Mouse (Mus musculus) frontal cortex, adult 2 months (tissue): ENCODE data around the gene Olfr459. TPM values are rescaled to one million over a fixed set of nuclear protein-coding genes. Genes with fewer than 3 reads are reported as not detected.
A peak's percentile ranks its signal among the peaks of the same experiment; 100 is the strongest.

ENCODE experiments used
- DNase-seq, 2 experiments: peaks; one replicate each; pipeline ENCODE4 v3.0.0; 2022; ENCODE audit warnings: low spot score in 1 of 2; ENCODE audit errors: extremely low spot score in 1 of 2
- polyA plus RNA-seq: library from polyadenylated mRNA; depleted of rRNA; stranded (reverse); fragments of >200 nt; gene quantifications from 2 replicates; pipeline ENCODE4 v1.2.3, GENCODE M21; 2012; rRNA removed

Gene Olfr459
- polyA plus RNA-seq: not detected in 2 replicates

DNA sequence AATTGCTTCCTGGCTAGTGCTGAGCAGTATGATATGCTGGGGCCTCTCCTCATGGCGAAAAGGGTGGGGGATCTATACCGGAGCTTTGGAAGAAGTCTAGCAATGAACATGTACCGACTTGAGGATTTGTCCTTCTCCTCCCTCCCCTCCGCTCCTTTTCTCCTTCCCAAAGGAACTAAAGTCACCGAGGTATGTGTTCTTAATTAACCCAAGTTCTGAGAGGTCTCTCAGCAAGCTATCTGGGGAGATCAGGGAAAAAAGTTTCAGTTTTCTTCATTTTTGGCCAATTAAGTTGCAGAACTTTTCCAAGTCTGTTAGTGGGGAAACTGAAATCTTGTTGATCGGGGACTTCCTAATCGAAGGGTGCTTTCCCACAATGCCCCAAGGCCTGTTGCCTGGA, at the start of gene Olfr459:
Gene Olfr459, minus strand, starts transcription at position 101 of the 400 bp plus-strand sequence.
- no peak for DNase-seq

DNA sequence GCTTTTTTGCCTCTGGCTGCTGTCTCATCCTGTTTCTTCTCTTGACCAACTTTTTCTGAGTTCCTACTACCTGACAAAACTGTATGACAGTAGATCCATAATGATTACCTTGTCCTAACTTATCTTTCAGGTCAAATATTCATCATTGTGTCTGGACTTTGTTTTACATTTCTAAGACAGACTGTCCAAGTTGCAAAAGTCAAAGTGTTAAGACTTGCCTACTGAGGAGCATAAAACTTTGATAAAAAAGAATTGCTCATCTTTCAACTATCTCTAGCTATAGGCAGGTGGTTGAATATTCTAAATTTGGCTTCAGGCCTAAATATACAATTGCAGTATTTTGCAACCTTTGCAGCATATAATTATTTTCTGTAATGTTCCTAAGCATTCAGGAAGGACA, 49.1 kb upstream of the Olfr459 start:
- DNase-seq: no peak

DNA sequence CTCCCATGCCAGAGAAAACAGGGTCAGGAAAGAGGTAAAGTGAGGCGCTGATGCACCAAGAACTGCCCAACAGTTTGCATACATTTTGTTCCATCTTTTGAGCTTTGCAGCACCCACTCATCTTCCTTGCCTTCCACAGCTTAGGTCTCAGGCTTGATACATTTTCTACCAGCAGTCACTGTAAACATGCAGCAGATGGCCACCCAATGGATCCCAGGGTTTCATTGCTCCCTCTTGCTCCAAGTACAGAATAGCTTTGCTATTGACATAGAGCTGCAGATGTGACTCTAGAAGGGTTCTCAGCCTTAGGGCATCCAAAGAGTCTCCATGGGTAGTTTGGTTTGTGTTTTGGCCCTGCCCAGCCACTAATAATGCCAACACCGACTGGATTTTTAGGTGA, 11.7 kb upstream of the Olfr459 start:
- peak in 1 of 2 experiments; percentile 12 for DNase-seq

DNA sequence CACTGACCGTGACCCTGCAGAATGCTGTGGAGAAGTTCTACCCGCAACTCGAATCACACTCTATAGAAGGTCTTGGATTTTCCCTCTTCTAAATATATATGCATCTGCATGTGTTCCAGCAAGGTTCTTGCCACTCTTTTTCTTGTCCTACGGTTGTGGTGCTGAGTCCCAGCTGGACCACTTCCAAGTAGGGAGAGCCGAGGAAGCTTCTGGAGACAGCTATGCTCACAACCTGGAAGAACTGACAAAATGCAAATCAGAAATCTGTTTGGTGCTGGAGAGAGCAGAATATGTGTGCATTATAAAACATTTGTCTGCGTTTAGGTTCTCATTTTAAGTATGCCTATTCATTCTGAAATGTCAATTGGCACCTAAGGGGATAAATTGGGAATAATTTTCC, 744 bp upstream of the Olfr459 start:
- peak; percentile 80 to 87 for DNase-seq

DNA sequence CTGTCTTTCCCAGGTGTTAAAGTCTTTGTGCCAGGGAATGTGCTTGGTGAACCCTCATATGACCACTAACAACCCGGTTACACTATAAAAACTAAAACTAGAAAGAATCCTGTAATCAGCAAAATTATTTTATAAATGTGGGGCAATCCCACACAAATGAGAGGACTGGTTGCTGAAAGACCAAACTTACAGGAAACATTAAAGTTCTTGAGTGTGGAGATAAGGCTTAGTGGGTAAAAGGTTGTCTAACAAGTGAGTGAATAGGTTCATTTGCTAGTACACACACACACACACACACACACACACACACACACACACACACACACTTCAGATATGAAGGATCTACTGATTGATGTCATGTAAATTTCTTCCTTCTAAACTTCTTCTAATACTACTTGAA, 5.1 kb downstream of the Olfr459 start:
- no peak for DNase-seq

DNA sequence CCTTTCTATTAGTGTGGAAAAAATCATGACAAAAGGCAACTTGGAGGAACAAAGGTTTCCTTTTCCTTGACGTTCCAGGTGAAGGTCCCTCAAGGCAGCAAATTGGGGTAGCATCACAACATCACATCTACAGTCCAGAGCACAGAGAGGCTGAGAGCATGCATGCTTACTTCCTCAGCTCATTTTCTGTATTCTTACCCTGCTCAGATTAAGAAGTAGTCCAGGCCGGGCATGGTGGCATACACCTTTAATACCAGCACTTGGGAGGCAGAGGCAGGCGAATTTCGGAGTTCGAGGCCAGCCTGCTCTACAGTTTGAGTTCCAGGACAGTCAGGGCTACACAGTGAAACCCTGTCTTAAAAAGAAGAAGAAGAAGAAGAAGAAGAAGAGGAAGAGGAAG, 10.7 kb downstream of the Olfr459 start:
- no peak for DNase-seq

DNA sequence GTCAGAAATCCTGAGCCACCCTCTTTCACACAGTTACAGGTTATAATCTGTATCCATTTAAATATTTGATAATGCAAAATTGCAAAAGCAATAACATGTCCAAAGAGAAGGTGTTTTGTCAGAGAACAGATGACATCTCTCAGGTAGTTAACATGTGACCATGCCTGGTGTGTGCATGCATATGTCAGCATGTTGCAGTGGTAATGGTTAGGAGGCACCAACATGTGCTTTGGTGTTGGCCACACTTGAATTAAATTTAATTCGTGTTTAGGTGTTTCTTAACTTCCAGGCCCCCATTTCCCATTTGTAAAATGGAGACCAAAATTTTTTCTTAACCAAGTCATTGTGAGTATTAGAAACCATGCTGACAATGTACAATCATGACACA, 12.6 kb downstream of the Olfr459 start:
- no peak for DNase-seq

DNA sequence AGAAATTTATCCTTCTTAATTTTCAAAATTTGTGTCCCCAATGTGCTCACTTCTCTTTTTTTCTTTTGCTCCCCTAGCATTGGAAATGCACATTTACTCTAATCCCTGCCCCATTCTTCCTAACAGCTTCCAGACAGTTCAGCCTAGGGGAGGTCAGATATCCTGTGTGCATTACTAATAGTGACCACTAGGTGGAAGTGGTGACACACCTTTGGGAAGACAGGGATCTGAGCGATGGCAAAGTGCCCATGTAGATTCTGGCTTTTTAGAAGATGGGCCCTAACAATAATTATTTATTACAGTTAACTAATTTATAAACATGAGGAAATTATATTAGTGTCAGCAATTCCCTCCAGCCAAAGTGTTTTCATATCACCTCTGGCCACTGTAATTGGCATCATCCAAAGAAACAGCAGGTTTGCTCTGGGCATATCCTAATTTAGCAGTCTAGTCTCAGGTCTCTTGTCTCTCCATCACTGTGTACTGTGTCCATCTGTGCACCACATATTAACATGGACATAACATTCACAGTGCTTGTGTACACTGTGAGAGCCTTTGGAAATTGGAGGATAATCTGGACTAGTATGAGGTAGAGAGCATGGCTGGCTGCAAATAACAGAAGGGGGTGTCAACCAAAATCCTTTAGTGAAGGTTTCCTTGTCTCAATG, 13.1 kb downstream of the Olfr459 start:
- DNase-seq: peak; percentile 56 to 93

DNA sequence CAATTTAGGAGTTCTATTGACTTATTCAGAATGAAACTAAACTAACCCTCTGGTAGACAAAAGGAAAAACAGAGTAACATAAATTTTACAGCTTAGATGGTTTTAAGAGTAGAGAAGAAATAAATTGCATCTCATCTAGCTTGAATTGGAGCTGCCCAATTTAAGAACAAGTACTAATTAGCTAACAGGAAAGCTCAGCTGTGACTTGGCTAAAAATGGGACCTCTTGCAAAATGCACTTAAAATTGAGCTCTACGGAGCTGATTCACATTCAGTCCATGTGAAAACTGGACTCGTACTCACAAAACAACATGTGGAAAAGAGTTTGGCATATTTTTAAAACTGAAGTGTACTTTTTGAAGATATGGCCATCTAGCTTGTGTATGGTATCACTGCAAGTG, 15.4 kb downstream of the Olfr459 start:
- no peak for DNase-seq

DNA sequence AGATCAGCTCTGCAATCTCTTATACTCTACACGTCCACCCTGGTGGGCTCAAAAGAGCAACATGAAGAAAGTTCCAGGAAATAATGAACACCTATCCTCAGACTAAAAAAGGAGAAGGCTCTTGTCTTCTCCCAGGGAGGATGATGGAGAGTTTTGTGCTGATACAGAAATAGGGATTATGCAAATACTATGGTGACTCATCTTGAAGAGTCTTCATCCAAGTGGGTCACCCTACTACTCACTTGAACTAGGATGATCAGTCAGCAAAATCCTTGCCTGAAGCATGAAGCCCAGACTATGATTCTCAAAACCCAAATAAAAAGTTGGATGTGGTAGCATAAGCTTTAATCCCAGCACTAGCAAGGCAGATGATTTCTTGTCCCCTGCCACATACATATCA, 16.6 kb downstream of the Olfr459 start:
- DNase-seq: peak in 1 of 2 experiments; percentile 29

DNA sequence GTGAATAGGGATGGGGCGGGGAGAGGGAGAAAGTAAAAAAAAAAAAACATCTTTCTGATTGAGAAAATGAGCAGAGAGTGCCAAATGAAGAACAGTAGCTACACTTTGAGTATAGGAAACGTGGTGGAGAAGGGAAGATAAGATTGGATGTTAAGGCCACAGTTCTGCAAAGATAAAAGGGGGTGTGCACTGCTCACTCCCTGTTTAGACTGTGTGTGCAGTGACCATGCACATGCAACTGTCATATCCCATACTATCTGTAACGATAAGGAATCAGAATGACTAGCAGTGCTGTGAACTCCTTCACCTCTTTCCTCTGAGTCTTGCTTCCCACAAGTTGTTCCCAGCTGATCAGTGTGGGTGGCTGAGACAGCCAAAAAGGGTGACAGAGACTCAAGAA, 17.8 kb downstream of the Olfr459 start:
- no peak for DNase-seq

DNA sequence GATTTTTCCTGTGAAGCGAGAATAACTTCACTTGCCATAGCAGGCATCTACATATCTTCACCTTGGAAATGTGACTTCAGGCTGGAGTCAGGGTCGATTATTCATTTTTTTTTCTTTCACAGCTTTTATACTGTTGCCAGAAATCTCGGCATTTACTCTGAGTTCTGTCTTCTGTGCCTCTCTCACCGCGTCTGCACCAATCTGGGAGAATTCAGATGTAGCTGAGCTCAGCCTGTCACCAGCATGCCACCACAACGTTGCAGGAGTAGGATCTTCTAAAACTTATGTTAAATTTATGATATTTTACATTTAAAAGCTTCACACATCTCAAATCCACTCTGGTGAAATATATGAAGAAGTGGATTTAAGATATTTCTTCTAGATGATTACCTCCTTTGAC, 20.4 kb downstream of the Olfr459 start:
- DNase-seq: peak in 1 of 2 experiments; percentile 34

DNA sequence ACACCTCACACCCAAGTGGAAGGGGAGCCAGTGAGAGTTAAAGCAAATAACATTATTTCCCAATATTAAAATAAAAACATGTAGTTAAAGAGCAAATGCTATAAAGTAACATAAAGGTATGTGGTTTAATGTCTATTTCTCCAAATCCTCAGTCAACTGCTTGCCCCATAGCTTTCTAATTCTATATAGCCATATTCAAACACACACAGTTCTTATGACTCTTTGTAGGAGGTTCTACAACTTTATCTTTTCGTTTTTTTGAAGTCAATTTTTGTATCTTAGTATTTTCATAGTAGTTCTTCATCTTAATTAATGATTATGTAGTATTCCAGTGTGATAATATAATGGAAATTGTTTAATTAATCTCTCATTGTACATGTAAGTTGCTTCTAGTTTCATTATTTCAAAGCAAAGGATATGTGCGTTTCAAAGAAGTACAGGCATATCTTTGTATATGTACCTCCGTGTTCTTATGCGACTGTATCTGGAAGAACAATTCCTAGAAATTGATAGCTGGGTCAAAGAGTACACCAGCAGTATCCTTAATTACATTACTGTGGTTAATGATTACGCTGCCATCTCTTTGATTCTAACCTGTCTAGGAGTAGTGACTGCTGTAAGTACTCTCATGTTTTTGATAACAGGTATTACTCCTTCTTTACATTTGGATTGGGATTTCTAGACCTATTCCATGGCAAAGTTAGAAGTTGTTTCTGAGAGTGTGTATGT, 30.1 kb downstream of the Olfr459 start:
- DNase-seq: no peak

DNA sequence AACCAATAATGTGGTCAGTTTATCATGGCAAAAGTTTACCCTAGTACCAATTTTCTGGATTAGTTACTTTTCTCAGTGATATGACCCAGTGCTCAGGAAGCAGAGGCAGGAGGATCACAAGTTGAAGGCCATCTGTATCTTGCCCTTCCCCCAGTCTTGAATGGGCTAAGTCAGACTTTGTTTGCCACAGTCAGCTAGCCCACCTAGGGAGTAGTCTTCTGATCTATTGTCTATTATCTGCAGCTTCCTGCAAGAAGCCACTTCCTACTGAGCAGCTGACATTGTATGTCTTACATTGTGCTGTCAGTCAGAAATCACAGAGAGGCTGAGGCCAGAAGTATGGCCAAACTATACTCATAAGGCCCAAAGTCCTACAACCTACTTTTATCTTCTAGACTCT, 33.9 kb downstream of the Olfr459 start:
- no peak for DNase-seq

DNA sequence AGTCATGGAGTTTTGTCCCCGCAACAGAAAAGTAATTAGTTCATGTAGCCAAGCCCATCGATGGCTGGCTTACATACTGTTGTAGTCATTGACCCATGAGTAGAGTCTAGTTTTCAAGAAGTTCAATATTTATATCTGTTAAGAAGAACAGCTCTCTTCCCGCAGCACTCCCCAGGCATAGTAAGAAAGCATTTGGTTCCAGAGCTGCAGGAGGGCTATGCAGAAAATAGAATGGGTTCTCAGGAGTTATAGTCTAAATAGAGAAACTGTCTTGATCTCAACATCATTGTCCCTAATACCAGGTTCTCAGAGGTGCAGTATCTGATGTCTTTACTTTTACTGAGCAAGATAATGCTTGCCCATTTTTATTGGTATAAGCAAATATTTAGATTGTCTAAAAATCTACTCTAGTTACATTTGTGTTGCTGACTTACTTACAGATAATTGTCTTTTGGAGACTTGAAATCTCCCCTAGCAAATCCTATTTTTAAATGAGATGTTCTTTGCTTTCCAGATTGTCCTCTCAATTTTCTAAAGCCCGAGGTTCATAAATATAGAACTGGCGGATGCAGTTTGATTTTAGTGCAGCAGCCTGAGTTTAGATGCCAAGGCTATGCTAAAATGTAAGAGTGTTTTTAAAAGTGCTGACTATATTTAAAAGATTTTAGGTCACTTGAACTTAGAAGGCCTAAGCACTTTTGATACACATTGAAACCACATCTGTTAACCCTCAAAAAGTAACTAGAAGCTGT, 40.1 kb downstream of the Olfr459 start:
- peak in 1 of 2 experiments; percentile 32 for DNase-seq

DNA sequence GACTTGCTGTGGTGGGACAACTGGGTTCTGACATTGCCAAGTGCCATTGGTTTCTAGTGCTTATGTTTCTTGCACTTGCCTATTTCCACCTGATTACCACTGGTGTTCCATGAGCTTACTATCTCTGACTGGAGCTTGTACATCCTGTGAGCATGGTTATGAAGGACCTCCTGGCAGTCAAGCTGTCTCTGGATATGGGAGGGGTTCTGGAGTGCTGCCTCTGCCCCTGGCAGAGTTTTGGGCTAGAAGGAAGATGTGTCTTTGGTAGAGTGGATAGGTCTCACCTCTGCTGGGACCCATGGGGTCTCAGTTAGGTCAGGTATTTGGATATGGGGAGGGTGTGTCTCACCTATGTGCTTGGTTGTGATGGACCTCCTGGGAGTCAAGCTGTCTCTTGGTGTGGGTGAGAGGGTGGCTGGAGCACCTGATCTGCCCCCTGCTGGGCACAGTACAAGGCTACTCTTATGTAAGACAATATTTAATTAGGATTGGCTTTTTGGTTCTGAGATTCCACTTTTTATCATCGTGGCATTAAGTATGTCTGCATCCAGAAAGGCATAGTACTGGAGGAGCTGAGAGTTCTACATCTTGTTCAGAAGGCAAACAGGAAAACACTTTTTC, 46.9 kb downstream of the Olfr459 start:
- no peak for DNase-seq

DNA sequence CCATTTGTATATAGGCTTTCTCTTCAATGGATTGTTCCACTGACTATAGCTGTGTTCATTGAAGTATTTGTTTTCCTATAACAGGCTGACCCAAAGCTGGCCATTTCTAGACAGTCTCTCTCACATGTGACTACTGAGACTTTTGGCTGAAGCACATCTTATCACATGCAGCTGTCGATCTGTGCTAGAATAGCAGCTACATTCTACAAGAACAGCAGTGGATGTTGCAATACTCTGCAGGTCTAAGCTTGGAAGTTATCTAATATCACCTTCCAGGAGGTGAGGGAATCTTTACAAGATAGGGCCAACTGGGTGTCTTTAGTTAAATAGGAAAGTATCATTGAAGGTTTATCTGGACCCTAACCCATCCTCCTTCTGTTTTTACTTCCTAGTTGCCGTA, 53.5 kb downstream of the Olfr459 start:
- DNase-seq: no peak
